Mouse (Mus musculus): ENCODE data around the gene 2010109A12Rik. TPM values are rescaled to one million over a fixed set of nuclear protein-coding genes. Genes with fewer than 3 reads are reported as not detected.

Gene 2010109A12Rik
- polyA plus RNA-seq, 1 experiment, result 0.23 TPM

DNA sequence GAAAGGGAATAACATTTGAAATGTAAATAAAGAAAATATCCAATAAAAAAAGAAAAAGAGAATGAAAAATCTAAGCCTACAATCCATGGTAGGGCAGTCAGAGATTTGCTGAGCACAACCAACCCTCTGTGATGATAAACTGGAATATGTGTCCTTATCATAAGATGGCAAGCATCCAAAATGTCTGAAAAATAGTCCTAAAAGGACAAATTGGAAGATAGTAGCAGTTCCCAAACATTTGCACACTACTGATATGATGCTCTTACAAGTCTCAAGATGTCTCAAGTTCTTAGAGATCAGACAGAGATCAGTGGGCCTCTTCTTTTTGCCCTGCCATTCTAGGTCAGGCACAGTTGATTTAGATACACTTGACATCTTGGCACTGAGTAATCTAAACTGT lies 53.0 kb downstream of the 2010109A12Rik start:
- no peak overlapping the region for H3K27ac ChIP-seq (ENCODE audit: insufficient read depth, low read depth, low read length)
- TF ChIP-seq POLR2A (IDR thresholded peaks at IDR 0.05; ENCODE audit: low read depth, low read length) (no peak), CTCF (conservative IDR thresholded peaks at IDR 0.05; ENCODE audit: insufficient read depth, insufficient read length, low read depth, low read length) (no peak)
- H3K4me3 ChIP-seq (ENCODE audit: insufficient read depth, low read depth, low read length), result no peak overlapping the region
- no peak for DNase-seq
- no peaks in the 10 kb centered on the region for H3K36me3 ChIP-seq (ENCODE audit: control insufficient read depth, insufficient read depth, low read length)
- no peaks in the 10 kb centered on the region for H3K27me3 ChIP-seq (replicated peaks; ENCODE audit: control insufficient read depth, insufficient read depth, low read length)
- H3K4me1 ChIP-seq (ENCODE audit: control insufficient read depth, insufficient read depth, low read length), result no peaks in the 10 kb centered on the region

DNA sequence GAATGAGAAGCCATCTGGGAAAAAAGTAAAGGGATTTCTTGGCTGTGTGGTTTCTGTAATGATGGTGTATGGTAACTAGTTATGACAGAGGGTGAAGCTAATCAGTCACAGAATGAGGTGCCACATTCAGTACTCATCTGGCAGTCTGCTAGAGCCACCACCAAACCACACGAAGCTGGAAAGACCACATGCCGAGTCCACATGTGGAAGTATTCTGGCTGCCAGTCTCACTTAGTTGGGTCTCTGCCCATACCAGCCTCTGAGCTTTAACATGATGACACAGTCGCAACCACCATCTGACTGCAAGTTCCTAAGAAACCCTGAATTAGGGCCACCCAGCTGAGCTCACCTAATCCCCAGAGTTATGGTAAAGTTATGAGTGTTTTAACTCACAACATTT lies 54.7 kb downstream of the 2010109A12Rik start:
- DNase-seq, result no peak
- 78% methylated on average over 3 of the region's 3 CpGs for WGBS
- Histone ChIP-seq H3K4me1 (ENCODE audit: control insufficient read depth, insufficient read depth, low read length) (no peaks in the 10 kb centered on the region), H3K36me3 (ENCODE audit: control insufficient read depth, insufficient read depth, low read length) (no peaks in the 10 kb centered on the region), H3K27ac (ENCODE audit: insufficient read depth, low read depth, low read length) (no peak overlapping the region), H3K4me3 (ENCODE audit: insufficient read depth, low read depth, low read length) (no peak overlapping the region), H3K27me3 (replicated peaks; ENCODE audit: control insufficient read depth, insufficient read depth, low read length) (no peaks in the 10 kb centered on the region)
- TF ChIP-seq CTCF (conservative IDR thresholded peaks at IDR 0.05; ENCODE audit: insufficient read depth, insufficient read length, low read depth, low read length) (no peak), POLR2A (IDR thresholded peaks at IDR 0.05; ENCODE audit: low read depth, low read length) (no peak)

DNA sequence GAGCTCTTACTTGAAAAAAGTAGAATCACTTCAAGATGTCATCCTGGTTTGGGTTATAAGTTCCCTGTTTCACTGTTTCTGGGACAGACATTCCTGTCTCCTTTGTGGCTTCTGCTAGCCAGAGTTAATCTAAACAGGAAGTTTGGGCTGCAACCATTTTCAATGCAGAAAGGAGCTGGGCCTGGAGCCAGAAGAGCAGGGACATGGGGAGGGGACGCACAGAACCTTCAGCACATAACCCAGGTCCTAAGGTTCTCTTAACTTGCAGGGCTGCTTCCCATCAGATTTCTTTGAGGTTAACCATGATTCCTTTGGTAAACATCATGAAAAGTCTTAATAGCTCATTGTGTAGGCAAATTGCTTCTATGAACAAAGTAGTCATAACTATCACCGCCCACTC lies 56.4 kb downstream of the 2010109A12Rik start:
- no peak overlapping the region for H3K4me3 ChIP-seq (ENCODE audit: insufficient read depth, low read depth, low read length)
- H3K27ac ChIP-seq (ENCODE audit: insufficient read depth, low read depth, low read length), result no peak overlapping the region
- no peak for TF ChIP-seq POLR2A (IDR thresholded peaks at IDR 0.05; ENCODE audit: low read depth, low read length)
- no peak for TF ChIP-seq CTCF (conservative IDR thresholded peaks at IDR 0.05; ENCODE audit: insufficient read depth, insufficient read length, low read depth, low read length)
- H3K27me3 ChIP-seq (replicated peaks; ENCODE audit: control insufficient read depth, insufficient read depth, low read length), result no peaks in the 10 kb centered on the region
- H3K36me3 ChIP-seq (ENCODE audit: control insufficient read depth, insufficient read depth, low read length), result no peaks in the 10 kb centered on the region
- no peak for DNase-seq
- WGBS, result 75% methylated on average over 2 of the region's 2 CpGs
- H3K4me1 ChIP-seq (ENCODE audit: control insufficient read depth, insufficient read depth, low read length), result 0 out of 2 replicates have a peak, but pooled peaks cover 2% of the 10 kb centered on the region

Other genes starting within 250 kb of the 2010109A12Rik start
- 7.8 and 10.1 TPM in 2 replicates for gene Sowahb, start 161.5 kb upstream of the 2010109A12Rik start, polyA plus RNA-seq (2012; rRNA removed)
- 46.0 and 50.7 TPM in 2 replicates for gene Sept11, start 113.1 kb upstream of the 2010109A12Rik start, polyA plus RNA-seq (2012; rRNA removed)
- 125 and 126 TPM in 2 replicates for gene Ccni, start within 50 bp of the 2010109A12Rik start, polyA plus RNA-seq (2012; rRNA removed)
- 16.7 and 20.0 TPM in 2 replicates for gene Ccng2, start 60.7 kb downstream of the 2010109A12Rik start, polyA plus RNA-seq (2012; rRNA removed)

Data from kidney, adult 2 months (tissue).